Mouse (Mus musculus): ENCODE measurements around the gene Pcdh11x. TPM values are rescaled to one million over a fixed set of nuclear protein-coding genes. Genes with fewer than 3 reads are reported as not detected.
"Not testable (repeated sequence)": the region's sequence is repeated elsewhere in the genome, so short reads cannot be mapped to it uniquely, and the experiment has no call there.

Pcdh11x gene
- polyA plus RNA-seq, 1 experiment from 2014 or later: 3.6 TPM

DNA sequence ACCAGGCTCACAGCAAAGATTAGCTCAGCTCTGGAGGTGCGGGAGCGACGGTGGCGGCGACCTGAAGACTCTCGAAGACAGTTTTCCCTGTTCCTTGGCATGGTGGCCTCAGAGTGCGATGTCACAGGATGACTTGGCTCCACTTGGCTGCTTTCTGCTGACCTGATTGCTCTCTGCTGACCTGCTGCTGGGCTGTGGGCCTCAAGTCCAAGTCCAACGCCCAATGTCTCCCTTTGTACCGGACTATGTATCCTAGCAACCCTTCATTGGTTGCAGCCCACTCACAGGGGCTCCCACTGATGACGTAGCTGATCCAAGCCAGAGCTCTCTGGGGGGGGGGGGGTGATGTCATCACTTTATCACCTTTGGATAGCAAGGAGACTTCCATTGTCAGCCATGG is 22.9 kb downstream of the Pcdh11x start, which contains the start of gene H2afb3:
TSS of gene H2afb3 (minus strand) at position 101 of the 400 bp plus-strand sequence.
- H3K27ac ChIP-seq (ENCODE audit: low read depth, low read length); H3K4me3 ChIP-seq (ENCODE audit: low read depth, low read length); H3K36me3 ChIP-seq (ENCODE audit: control insufficient read depth, insufficient read depth, low read length); H3K4me2 ChIP-seq; H3K9me3 ChIP-seq (ENCODE audit: control insufficient read depth, low read length); H3K9ac ChIP-seq (ENCODE audit: low read length); DNase-seq (ENCODE audit: low spot score, missing footprints); H3K27me3 ChIP-seq (ENCODE audit: control insufficient read depth, insufficient read depth, low read length); ATAC-seq (ENCODE audit: low FRiP score); H3K4me1 ChIP-seq (ENCODE audit: control insufficient read depth, insufficient read depth, low read length): not testable (repeated sequence)
- WGBS: 55% methylated on average over 1 of the region's 10 CpGs

DNA sequence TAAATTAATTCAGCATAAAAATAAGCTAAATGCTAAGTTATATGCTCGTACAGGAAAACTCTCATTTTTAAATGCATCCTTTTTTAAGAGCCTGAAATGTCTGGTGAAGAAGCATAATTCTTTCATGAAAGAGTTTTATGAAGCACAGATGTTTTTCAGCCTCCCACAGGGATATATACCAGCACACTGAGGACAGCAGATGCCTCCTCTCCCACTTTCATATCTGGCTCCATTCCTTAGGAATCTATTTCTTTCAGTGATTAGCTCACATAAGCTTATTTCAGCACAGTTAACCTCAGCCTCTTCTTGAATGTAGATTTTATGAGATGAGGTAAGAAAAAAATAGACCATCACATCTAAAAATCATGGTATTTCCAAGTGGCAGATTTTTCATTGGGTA is 176.2 kb downstream of the Pcdh11x start:
- no peak for DNase-seq (ENCODE audit: low spot score, missing footprints)
- Histone ChIP-seq H3K9ac (ENCODE audit: low read length) (no peak overlapping the region), H3K36me3 (ENCODE audit: control insufficient read depth, insufficient read depth, low read length) (no peaks in the 10 kb centered on the region), H3K27me3 (ENCODE audit: control insufficient read depth, insufficient read depth, low read length) (no peaks in the 10 kb centered on the region), H3K9me3 (ENCODE audit: control insufficient read depth, low read length) (no peaks in the 10 kb centered on the region), H3K4me3 (ENCODE audit: low read depth, low read length) (no peak overlapping the region), H3K27ac (ENCODE audit: low read depth, low read length) (no peak overlapping the region), H3K4me2 (no peak overlapping the region), H3K4me1 (ENCODE audit: control insufficient read depth, insufficient read depth, low read length) (no peaks in the 10 kb centered on the region)
- ATAC-seq (ENCODE audit: low FRiP score): no peak
- WGBS: 84% methylated on average over 1 of the region's 1 CpGs

DNA sequence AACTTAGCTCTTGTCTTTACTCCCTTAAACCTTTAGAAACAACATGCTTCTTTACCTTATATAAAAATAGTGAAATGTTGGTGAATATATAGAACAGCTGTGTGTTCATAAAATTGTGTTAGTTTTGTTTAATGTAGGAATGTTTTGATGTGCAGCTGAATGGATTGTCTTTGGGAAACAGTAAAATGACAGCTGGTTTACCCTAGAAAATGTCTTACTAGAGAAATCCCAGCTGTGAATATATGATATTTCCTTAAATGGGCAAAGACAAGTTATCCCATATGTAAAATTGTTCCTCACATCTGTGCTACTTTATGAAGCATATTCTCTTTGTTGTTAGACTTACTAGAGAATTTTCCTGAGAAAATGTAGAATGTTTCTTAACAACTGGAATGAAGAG is 196.4 kb downstream of the Pcdh11x start:
- no peaks in the 10 kb centered on the region for H3K36me3 ChIP-seq (ENCODE audit: control insufficient read depth, insufficient read depth, low read length)
- H3K27ac ChIP-seq (ENCODE audit: low read depth, low read length): no peak overlapping the region
- no peaks in the 10 kb centered on the region for H3K9me3 ChIP-seq (ENCODE audit: control insufficient read depth, low read length)
- H3K9ac ChIP-seq (ENCODE audit: low read length): no peak overlapping the region
- ATAC-seq (ENCODE audit: low FRiP score) (no peak), DNase-seq (ENCODE audit: low spot score, missing footprints) (no peak)
- H3K4me2 ChIP-seq: no peak overlapping the region
- H3K4me1 ChIP-seq (ENCODE audit: control insufficient read depth, insufficient read depth, low read length): no peaks in the 10 kb centered on the region
- no peak overlapping the region for H3K4me3 ChIP-seq (ENCODE audit: low read depth, low read length)
- H3K27me3 ChIP-seq (ENCODE audit: control insufficient read depth, insufficient read depth, low read length): no peaks in the 10 kb centered on the region

DNA sequence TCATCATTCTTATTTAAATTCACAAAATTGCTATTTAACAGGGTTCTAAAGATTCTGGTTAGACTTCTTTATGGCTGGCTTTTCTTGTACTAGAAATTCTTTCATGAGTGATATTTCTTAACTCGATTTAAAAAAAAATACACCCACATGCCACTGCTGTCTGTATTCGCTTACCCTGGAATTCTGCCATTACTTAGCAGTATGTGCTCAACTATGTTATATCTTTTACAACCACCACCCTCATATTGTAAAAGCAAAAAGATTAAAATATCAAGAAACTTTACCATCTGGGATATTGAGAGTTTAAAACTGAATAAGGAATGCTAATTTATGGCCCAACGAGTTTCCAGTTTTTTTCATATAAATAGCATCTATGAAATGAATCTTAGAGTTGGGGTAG is 234.9 kb downstream of the Pcdh11x start:
- no peak overlapping the region for H3K4me3 ChIP-seq (ENCODE audit: low read depth, low read length)
- no peaks in the 10 kb centered on the region for H3K27me3 ChIP-seq (ENCODE audit: control insufficient read depth, insufficient read depth, low read length)
- H3K4me2 ChIP-seq: no peak overlapping the region
- no peak overlapping the region for H3K9ac ChIP-seq (ENCODE audit: low read length)
- H3K4me1 ChIP-seq (ENCODE audit: control insufficient read depth, insufficient read depth, low read length): no peaks in the 10 kb centered on the region
- H3K9me3 ChIP-seq (ENCODE audit: control insufficient read depth, low read length): no peaks in the 10 kb centered on the region
- ATAC-seq (ENCODE audit: low FRiP score): no peak
- no peak overlapping the region for H3K27ac ChIP-seq (ENCODE audit: low read depth, low read length)
- no peaks in the 10 kb centered on the region for H3K36me3 ChIP-seq (ENCODE audit: control insufficient read depth, insufficient read depth, low read length)
- DNase-seq (ENCODE audit: low spot score, missing footprints): no peak
- 90% methylated on average over 3 of the region's 3 CpGs for WGBS

DNA sequence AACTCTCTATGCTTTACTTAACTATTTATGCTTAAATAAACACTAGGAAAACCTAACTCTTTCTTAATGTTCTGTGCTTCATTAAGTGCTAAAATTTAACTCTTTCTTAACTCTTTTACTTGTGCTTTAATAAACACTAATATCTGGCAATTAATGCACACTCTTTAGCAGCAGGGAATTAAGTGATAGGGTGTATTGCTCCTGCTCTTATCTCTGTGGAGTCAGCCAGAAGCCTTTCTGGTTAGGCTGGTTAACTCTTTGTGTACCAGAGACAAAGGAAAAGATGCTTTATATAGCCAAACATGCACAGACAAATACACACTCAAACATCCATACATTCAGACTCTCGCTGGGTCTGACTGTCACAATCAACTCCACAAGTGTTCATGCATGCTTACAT is 309.2 kb downstream of the Pcdh11x start:
- no peak for ATAC-seq (ENCODE audit: low FRiP score)

DNA sequence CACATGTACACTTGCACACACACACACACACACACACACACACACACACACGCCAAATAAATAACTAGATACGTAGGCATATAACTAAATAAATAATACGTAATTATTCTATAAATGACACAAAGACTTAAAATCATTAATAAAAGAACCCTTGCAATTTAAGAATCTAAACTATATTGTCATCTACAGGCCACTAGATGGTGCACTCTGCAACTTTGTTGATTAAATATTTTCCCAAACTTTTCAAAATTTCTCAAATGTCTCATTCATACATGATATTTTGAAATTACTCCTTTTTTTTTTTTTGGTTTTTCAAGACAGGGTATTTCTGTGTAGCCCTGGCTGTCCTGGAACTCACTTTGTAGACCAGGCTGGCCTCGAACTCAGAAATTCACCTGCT is 328.4 kb downstream of the Pcdh11x start:
- Histone ChIP-seq H3K4me3 (ENCODE audit: low read depth, low read length) (no peak overlapping the region), H3K4me2 (no peak overlapping the region), H3K36me3 (ENCODE audit: control insufficient read depth, insufficient read depth, low read length) (no peaks in the 10 kb centered on the region), H3K9ac (ENCODE audit: low read length) (no peak overlapping the region), H3K4me1 (ENCODE audit: control insufficient read depth, insufficient read depth, low read length) (no peaks in the 10 kb centered on the region), H3K27me3 (ENCODE audit: control insufficient read depth, insufficient read depth, low read length) (no peaks in the 10 kb centered on the region), H3K27ac (ENCODE audit: low read depth, low read length) (no peak overlapping the region), H3K9me3 (ENCODE audit: control insufficient read depth, low read length) (no peaks in the 10 kb centered on the region)
- ATAC-seq (ENCODE audit: low FRiP score) (no peak), DNase-seq (ENCODE audit: low spot score, missing footprints) (no peak)
- 68% methylated on average over 4 of the region's 4 CpGs for WGBS

More for the DNA sequence above, 309.2 kb downstream of the Pcdh11x start:
- no peaks in the 10 kb centered on the region for H3K9me3 ChIP-seq (ENCODE audit: control insufficient read depth, low read length)
- H3K4me1 ChIP-seq (ENCODE audit: control insufficient read depth, insufficient read depth, low read length): no peaks in the 10 kb centered on the region
- H3K4me3 ChIP-seq (ENCODE audit: low read depth, low read length): no peak overlapping the region
- H3K4me2 ChIP-seq: no peak overlapping the region
- no peak overlapping the region for H3K27ac ChIP-seq (ENCODE audit: low read depth, low read length)
- no peaks in the 10 kb centered on the region for H3K36me3 ChIP-seq (ENCODE audit: control insufficient read depth, insufficient read depth, low read length)
- no peaks in the 10 kb centered on the region for H3K27me3 ChIP-seq (ENCODE audit: control insufficient read depth, insufficient read depth, low read length)
- H3K9ac ChIP-seq (ENCODE audit: low read length): no peak overlapping the region
- 81% methylated on average over 1 of the region's 1 CpGs for WGBS
- DNase-seq (ENCODE audit: low spot score, missing footprints): no peak

DNA sequence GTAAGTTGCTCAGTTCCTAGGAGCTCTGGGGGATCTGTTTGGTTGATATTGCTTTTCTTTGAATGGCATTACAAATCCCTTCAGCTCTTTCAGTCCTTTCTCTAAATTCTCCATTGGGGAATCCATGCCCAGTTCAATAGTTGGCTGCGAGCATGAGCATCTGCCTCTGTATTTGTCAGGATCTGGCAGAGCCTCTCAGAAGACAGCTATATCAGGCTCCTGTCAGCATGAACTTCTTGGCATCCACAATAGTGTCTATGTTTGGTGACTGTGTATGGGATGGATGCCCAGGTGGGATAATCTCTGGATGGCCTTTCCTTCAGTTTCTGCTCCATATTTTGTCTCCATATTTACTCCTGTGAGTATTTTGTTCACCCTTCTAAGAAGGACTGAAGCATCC is 380.2 kb downstream of the Pcdh11x start:
- H3K27me3 ChIP-seq (ENCODE audit: control insufficient read depth, insufficient read depth, low read length); H3K4me3 ChIP-seq (ENCODE audit: low read depth, low read length); H3K4me1 ChIP-seq (ENCODE audit: control insufficient read depth, insufficient read depth, low read length); DNase-seq (ENCODE audit: low spot score, missing footprints); ATAC-seq (ENCODE audit: low FRiP score); H3K4me2 ChIP-seq; H3K36me3 ChIP-seq (ENCODE audit: control insufficient read depth, insufficient read depth, low read length); H3K27ac ChIP-seq (ENCODE audit: low read depth, low read length); H3K9me3 ChIP-seq (ENCODE audit: control insufficient read depth, low read length); H3K9ac ChIP-seq (ENCODE audit: low read length): not testable (repeated sequence)
- WGBS: 90% methylated on average over 1 of the region's 1 CpGs

DNA sequence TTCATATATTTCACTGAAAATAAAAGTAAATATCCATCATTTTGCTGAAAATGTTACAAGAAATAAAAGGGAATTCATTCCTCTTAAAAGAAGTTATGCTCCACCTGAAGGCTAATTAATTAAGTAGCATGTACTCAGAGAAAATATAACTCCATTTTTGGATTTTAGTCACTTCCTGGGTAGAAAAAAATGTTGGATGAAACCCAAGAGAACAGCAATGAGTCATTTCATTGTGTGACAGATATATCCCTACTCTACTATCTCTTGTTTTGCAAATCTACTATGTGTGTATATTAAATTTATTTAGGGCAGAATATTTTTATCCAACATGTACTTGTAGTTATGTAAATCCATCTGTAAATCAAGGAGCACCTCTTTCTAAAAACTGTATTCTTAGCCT is 444.1 kb downstream of the Pcdh11x start:
- H3K36me3 ChIP-seq (ENCODE audit: control insufficient read depth, insufficient read depth, low read length): no peaks in the 10 kb centered on the region
- ATAC-seq (ENCODE audit: low FRiP score) (no peak), DNase-seq (ENCODE audit: low spot score, missing footprints) (no peak)
- H3K4me1 ChIP-seq (ENCODE audit: control insufficient read depth, insufficient read depth, low read length): no peaks in the 10 kb centered on the region
- H3K9ac ChIP-seq (ENCODE audit: low read length): no peak overlapping the region
- H3K9me3 ChIP-seq (ENCODE audit: control insufficient read depth, low read length): no peaks in the 10 kb centered on the region
- no peaks in the 10 kb centered on the region for H3K27me3 ChIP-seq (ENCODE audit: control insufficient read depth, insufficient read depth, low read length)
- H3K4me2 ChIP-seq: no peak overlapping the region
- no peak overlapping the region for H3K27ac ChIP-seq (ENCODE audit: low read depth, low read length)
- no peak overlapping the region for H3K4me3 ChIP-seq (ENCODE audit: low read depth, low read length)

DNA sequence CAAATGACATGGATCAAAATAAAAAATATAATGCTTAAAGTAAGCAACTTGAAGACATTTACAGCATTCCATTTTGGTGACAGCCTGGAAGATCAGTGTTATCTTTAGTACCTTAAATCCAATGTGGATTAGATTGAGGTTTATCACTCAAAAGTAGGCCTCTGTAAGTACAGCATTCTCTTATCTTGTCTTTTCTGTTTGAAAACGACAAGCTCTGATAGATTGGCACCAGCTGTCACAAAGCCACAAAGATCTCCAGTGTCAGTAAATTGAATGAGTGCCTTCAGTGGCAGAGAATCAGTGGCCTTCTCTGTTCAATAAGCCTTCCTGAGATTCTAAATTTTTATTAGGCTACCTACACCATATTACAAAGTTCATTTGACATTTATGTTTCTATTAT is 445.7 kb downstream of the Pcdh11x start:
- 44% methylated on average over 1 of the region's 1 CpGs for WGBS
- no peaks in the 10 kb centered on the region for H3K27me3 ChIP-seq (ENCODE audit: control insufficient read depth, insufficient read depth, low read length)

DNA sequence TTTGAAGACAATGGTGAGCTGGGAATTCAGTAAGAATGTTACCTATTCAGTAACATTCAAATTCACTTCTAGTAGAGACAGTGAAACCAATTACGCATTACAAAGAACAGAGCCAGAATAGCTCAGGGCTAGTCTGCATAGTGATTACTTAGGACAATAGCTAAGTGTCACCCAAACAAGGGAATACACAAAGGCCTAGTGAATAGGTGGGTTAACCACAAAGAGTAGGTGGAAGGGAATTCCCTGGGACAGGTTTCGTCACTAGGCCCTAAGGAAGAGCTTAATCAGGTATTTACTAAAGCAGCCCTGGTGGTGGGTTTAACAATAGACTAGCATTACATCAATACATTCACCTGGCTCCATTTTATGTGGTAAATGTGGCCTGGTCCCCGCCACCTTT is 654.5 kb downstream of the Pcdh11x start:
- no peak overlapping the region for H3K4me3 ChIP-seq (ENCODE audit: low read depth, low read length)
- H3K9me3 ChIP-seq (ENCODE audit: control insufficient read depth, low read length): no peaks in the 10 kb centered on the region
- no peak for DNase-seq (ENCODE audit: low spot score, missing footprints)
- no peak overlapping the region for H3K9ac ChIP-seq (ENCODE audit: low read length)
- no peak overlapping the region for H3K4me2 ChIP-seq
- ATAC-seq (ENCODE audit: low FRiP score): no peak
- H3K36me3 ChIP-seq (ENCODE audit: control insufficient read depth, insufficient read depth, low read length): no peaks in the 10 kb centered on the region
- no peaks in the 10 kb centered on the region for H3K27me3 ChIP-seq (ENCODE audit: control insufficient read depth, insufficient read depth, low read length)
- 79% methylated on average over 3 of the region's 3 CpGs for WGBS
- H3K4me1 ChIP-seq (ENCODE audit: control insufficient read depth, insufficient read depth, low read length): no peaks in the 10 kb centered on the region
- H3K27ac ChIP-seq (ENCODE audit: low read depth, low read length): no peak overlapping the region

More for the DNA sequence above, 445.7 kb downstream of the Pcdh11x start:
- Histone ChIP-seq H3K4me2 (no peak overlapping the region), H3K27ac (ENCODE audit: low read depth, low read length) (no peak overlapping the region), H3K9ac (ENCODE audit: low read length) (no peak overlapping the region), H3K4me3 (ENCODE audit: low read depth, low read length) (no peak overlapping the region), H3K4me1 (ENCODE audit: control insufficient read depth, insufficient read depth, low read length) (no peaks in the 10 kb centered on the region), H3K36me3 (ENCODE audit: control insufficient read depth, insufficient read depth, low read length) (no peaks in the 10 kb centered on the region), H3K9me3 (ENCODE audit: control insufficient read depth, low read length) (no peaks in the 10 kb centered on the region)
- no peak for ATAC-seq (ENCODE audit: low FRiP score)
- DNase-seq (ENCODE audit: low spot score, missing footprints): no peak

Data from midbrain, embryonic 11.5 days (tissue).